ENCODE assay signal across 20 mouse cellular contexts in genomic region chr4:46560069-46560705, GRCm38 (mm10). TPM values are rescaled to one million over a fixed set of nuclear protein-coding genes. Genes with fewer than 3 reads are reported as not detected.
DNase-seq lines count a peak whose midpoint lies in the region; ATAC-seq and TF ChIP-seq lines count a peak whose summit lies in the region.
"Had no signal": no experiment of that assay in that cellular context is flagged by ENCODE, and none has a peak within 500 bp of the region (broad histone marks: within the 10 kb centered on the region; RNA-seq: fewer than 3 reads in every experiment).

No protein-coding gene starts in this region.

- H3K4me2 ChIP-seq in kidney, embryonic 16.5 days (replicated peaks; ENCODE audit: low read depth, low read length) = no peak overlapping the region
- H3K4me2 ChIP-seq in CH12.LX (ENCODE audit: insufficient read depth, low read depth, poor library complexity, severe bottlenecking) = no peak overlapping the region; the same call in 1 of the 2 replicates
- no peak overlapping the region for H3K4me2 ChIP-seq in intestine, embryonic 15.5 days (replicated peaks)
- H3K4me2 ChIP-seq: embryonic facial prominence, embryonic 12.5 days; heart, embryonic 13.5 days; limb, embryonic 12.5 days; liver, embryonic 12.5 days had no signal

- H3K79me2 ChIP-seq in CH12.LX (replicated peaks; ENCODE audit: control insufficient read depth, extremely low read depth, insufficient read depth, poor library complexity, severe bottlenecking) = peaks cover 43% of the 10 kb centered on the region

- in situ Hi-C loops in CH12.LX (cut with MboI; ENCODE audit: low pct_ligation_motif_present, low pct_unique_long_range_greater_than_20kb, low sequenced_read_pairs) = no loop called here

- H3K4me1 ChIP-seq in kidney, embryonic 16.5 days (ENCODE audit: insufficient read depth, low read length) = no peaks in the 10 kb centered on the region
- H3K4me1 ChIP-seq in CH12.LX (ENCODE audit: control insufficient read depth in 1 of 2, insufficient read depth in 2 of 2) = peaks cover 80 to 93% of the 10 kb centered on the region in 2 experiments
- peaks cover 19% of the 10 kb centered on the region; the same call in 1 of the 2 replicates for H3K4me1 ChIP-seq in intestine, embryonic 15.5 days (replicated peaks)
- H3K4me1 ChIP-seq: embryonic facial prominence, embryonic 12.5 days; heart, embryonic 13.5 days; limb, embryonic 12.5 days had no signal

- 63% methylated on average over 14 of the region's 14 CpGs for WGBS in kidney, embryonic 16.5 days
- WGBS in intestine, embryonic 15.5 days = 56% methylated on average over 14 of the region's 14 CpGs

- H3K36me3 ChIP-seq in kidney, embryonic 16.5 days (ENCODE audit: insufficient read depth, low read length) = no peaks in the 10 kb centered on the region
- H3K36me3 ChIP-seq in CH12.LX (replicated peaks in 1 of 2; ENCODE audit: control insufficient read depth in 1 of 2, insufficient read depth in 1 of 2, low read length in 1 of 2) = peaks cover 36 to 39% of the 10 kb centered on the region in 2 experiments
- no peaks in the 10 kb centered on the region for H3K36me3 ChIP-seq in intestine, embryonic 15.5 days
- H3K36me3 ChIP-seq: embryonic facial prominence, embryonic 12.5 days; heart, embryonic 13.5 days; limb, embryonic 12.5 days; liver, embryonic 12.5 days had no signal

- TF ChIP-seq POLR2A in CH12.LX (IDR thresholded peaks at IDR 0.05; ENCODE audit: low read depth, low read length) = 0 out of 2 replicates have a peak, but pooled peaks have one; percentile 5

- H3K9me3 ChIP-seq in kidney, embryonic 16.5 days (ENCODE audit: low read length) = no peaks in the 10 kb centered on the region
- peaks cover 4% of the 10 kb centered on the region for H3K9me3 ChIP-seq in CH12.LX (replicated peaks; ENCODE audit: low read length)
- H3K9me3 ChIP-seq in intestine, embryonic 15.5 days = no peaks in the 10 kb centered on the region
- H3K9me3 ChIP-seq: embryonic facial prominence, embryonic 12.5 days; heart, embryonic 13.5 days; limb, embryonic 12.5 days; liver, embryonic 12.5 days had no signal

- peak; percentile 92 for TF ChIP-seq EP300 in CH12.LX (IDR thresholded peaks at IDR 0.05; ENCODE audit: low read length)

- dilution Hi-C loops in CH12.LX (cut with MboI; ENCODE audit: extremely low pct_ligation_motif_present, extremely low pct_unique_long_range_greater_than_20kb, low sequenced_read_pairs) = no loop called here

- H3K4me3 ChIP-seq in kidney, embryonic 16.5 days (ENCODE audit: low read length) = no peak overlapping the region
- no peak overlapping the region for H3K4me3 ChIP-seq in CH12.LX (replicated peaks in 1 of 3; ENCODE audit: low read depth in 2 of 3, low read length in 2 of 3, poor library complexity in 1 of 3)
- no peak overlapping the region for H3K4me3 ChIP-seq in intestine, embryonic 15.5 days (replicated peaks)
- H3K4me3 ChIP-seq: embryonic facial prominence, embryonic 12.5 days; erythroblast, embryonic 14.5 days; heart, embryonic 13.5 days; limb, embryonic 12.5 days; liver, embryonic 12.5 days had no signal

- no peaks in the 10 kb centered on the region for H3K27me3 ChIP-seq in kidney, embryonic 16.5 days (ENCODE audit: insufficient read depth, low read length)
- H3K27me3 ChIP-seq in CH12.LX (replicated peaks) = no peaks in the 10 kb centered on the region
- no peaks in the 10 kb centered on the region for H3K27me3 ChIP-seq in intestine, embryonic 15.5 days (replicated peaks)
- H3K27me3 ChIP-seq: embryonic facial prominence, embryonic 12.5 days; limb, embryonic 12.5 days had no signal

- no peak for TF ChIP-seq CTCF in CH12.LX (conservative IDR thresholded peaks at IDR 0.05 in 1 of 2, IDR thresholded peaks at IDR 0.05 in 1 of 2; ENCODE audit: low read depth in 2 of 2, low read length in 2 of 2)

- no peak for DNase-seq in kidney, postnatal 14 days
- peak; percentile 72 for DNase-seq in CH12.LX (ENCODE audit: extremely low read depth)
- no peak for DNase-seq in cerebellum, postnatal 10 days
- DNase-seq in adrenal gland, adult (ENCODE audit: inconsistent age in 2 of 2, low spot score in 1 of 2) = no peak
- DNase-seq: adrenal gland, adult 8-10 months; kidney, adult 8-10 months; lung, adult 2 months; lung, postnatal 4 days; right cerebral cortex, postnatal 4 days; thymus, postnatal 36 days had no signal

- H3K9ac ChIP-seq in kidney, embryonic 16.5 days (replicated peaks; ENCODE audit: low read length) = no peak overlapping the region
- 0 out of 2 replicates have a peak overlapping the region, but pooled peaks have one; percentile 21 for H3K9ac ChIP-seq in CH12.LX (ENCODE audit: insufficient read depth, low read depth)
- no peak overlapping the region for H3K9ac ChIP-seq in intestine, embryonic 15.5 days
- H3K9ac ChIP-seq: embryonic facial prominence, embryonic 12.5 days; heart, embryonic 13.5 days; limb, embryonic 12.5 days; liver, embryonic 12.5 days had no signal

- H3K27ac ChIP-seq in kidney, embryonic 16.5 days (ENCODE audit: low read length) = 0 out of 2 replicates have a peak overlapping the region, but pooled peaks have one; percentile 39
- H3K27ac ChIP-seq in CH12.LX (ENCODE audit: insufficient read depth, low read depth) = peak overlapping the region; percentile 97
- peak overlapping the region; percentile 70 for H3K27ac ChIP-seq in intestine, embryonic 15.5 days
- H3K27ac ChIP-seq: embryonic facial prominence, embryonic 12.5 days; heart, embryonic 13.5 days; limb, embryonic 12.5 days; liver, embryonic 12.5 days had no signal

- ATAC-seq in kidney, embryonic 16.5 days (ENCODE audit: low FRiP score, low TSS enrichment) = 0 out of 2 replicates have a peak, but pooled peaks have one; percentile 23
- ATAC-seq in intestine, embryonic 15.5 days = no peak
- no peak for ATAC-seq in granulocyte monocyte progenitor cell, adult 5-6 weeks (replicated peaks; ENCODE audit: poor library complexity, severe bottlenecking)
- ATAC-seq: forebrain, embryonic 14.5 days; hindbrain, embryonic 16.5 days; liver, embryonic 12.5 days had no signal

- TF ChIP-seq RAD21 in CH12.LX (IDR thresholded peaks at IDR 0.05; ENCODE audit: low read depth, low read length) = no peak; the same call in 1 of the 2 replicates

TF ChIP-seq in CH12.LX, 34 proteins besides CTCF, POLR2A, EP300 and RAD21:
- no peak for TF ChIP-seq POLR2AphosphoS2 (IDR thresholded peaks at IDR 0.05; ENCODE audit: low read depth, low read length)
- peak; percentile 42; the same call in 1 of the 2 replicates for TF ChIP-seq UBTF (IDR thresholded peaks at IDR 0.05; ENCODE audit: low read depth, low read length)
- TF ChIP-seq CHD2 (IDR thresholded peaks at IDR 0.05; ENCODE audit: low read length) = peak; percentile 51
- peak; percentile 81; the same call in 1 of the 2 replicates for TF ChIP-seq CHD1 (IDR thresholded peaks at IDR 0.05; ENCODE audit: low read depth, low read length)
- TF ChIP-seq JUND (conservative IDR thresholded peaks at IDR 0.05; ENCODE audit: low read depth, low read length) = peak; percentile 92
- TF ChIP-seq ETS1 (conservative IDR thresholded peaks at IDR 0.05; ENCODE audit: low read depth, low read length) = peak; percentile 80
- TF ChIP-seq GABPA (IDR thresholded peaks at IDR 0.05; ENCODE audit: insufficient replicate concordance, low read depth, low read length) = no peak
- peak; percentile 57 for TF ChIP-seq BHLHE40 (IDR thresholded peaks at IDR 0.05; ENCODE audit: low read depth, low read length)
- peak; percentile 64; the same call in 1 of the 2 replicates for TF ChIP-seq MEF2A (IDR thresholded peaks at IDR 0.05; ENCODE audit: borderline replicate concordance, low read depth, low read length)
- peak; percentile 18; the same call in 1 of the 2 replicates for TF ChIP-seq MAX (IDR thresholded peaks at IDR 0.05; ENCODE audit: low read length)
- TF ChIP-seq NRF1 (IDR thresholded peaks at IDR 0.05; ENCODE audit: low read depth, low read length) = peak; percentile 7; the same call in 1 of the 2 replicates
- 0 out of 2 replicates have a peak, but pooled peaks have one; percentile 4 for TF ChIP-seq MYC (IDR thresholded peaks at IDR 0.05; ENCODE audit: low read depth, low read length)
- no peak for TF ChIP-seq HCFC1 (IDR thresholded peaks at IDR 0.05; ENCODE audit: low read depth, low read length)
- no peak for TF ChIP-seq NELFE (IDR thresholded peaks at IDR 0.05; ENCODE audit: low read depth, low read length)
- TF ChIP-seq MAFK (IDR thresholded peaks at IDR 0.05; ENCODE audit: insufficient replicate concordance, low read length) = peak; percentile 91
- TF ChIP-seq SIN3A (IDR thresholded peaks at IDR 0.05; ENCODE audit: low read length) = peak; percentile 63
- peak; percentile 97 for TF ChIP-seq IRF4 (IDR thresholded peaks at IDR 0.05; ENCODE audit: low read depth, low read length)
- TF ChIP-seq MAZ (IDR thresholded peaks at IDR 0.05; ENCODE audit: low read depth, low read length) = 0 out of 2 replicates have a peak, but pooled peaks have one; percentile 9
- TF ChIP-seq SMC3 (IDR thresholded peaks at IDR 0.05; ENCODE audit: low read depth, low read length) = no peak
- TF ChIP-seq ZC3H11A (IDR thresholded peaks at IDR 0.05; ENCODE audit: low read depth, low read length) = no peak
- peak; percentile 63; the same call in 1 of the 2 replicates for TF ChIP-seq JUN (IDR thresholded peaks at IDR 0.05; ENCODE audit: insufficient read depth, low read depth, low read length)
- no peak for TF ChIP-seq TBP (conservative IDR thresholded peaks at IDR 0.05; ENCODE audit: low read depth, low read length)
- peak; percentile 57 for TF ChIP-seq TCF12 (IDR thresholded peaks at IDR 0.05; ENCODE audit: low read depth, low read length)

RNA-seq across cellular contexts. Expression of gene Trim14, which starts 24.2 kb away (rescaled TPM):
- 2.1 and 2.9 TPM in 2 replicates for polyA plus RNA-seq in kidney, embryonic 16.5 days (2015; fragmentation: Nextera tagmentation; extraction: Ambion mirVana)
- total RNA-seq in CH12.LX (2012; rRNA removed) = 24.4 and 26.5 TPM in 2 replicates
- total RNA-seq in CH12.LX (2014; rRNA removed) = 11.6 and 13.8 TPM in 2 replicates
- polyA plus RNA-seq in CH12.LX (2012; ENCODE audit: insufficient read length, low read depth) = 26.0 and 35.4 TPM in 2 replicates
- polyA plus RNA-seq in intestine, embryonic 15.5 days (2015; fragmentation: Nextera tagmentation; extraction: Ambion mirVana) = 11.4 and 12.6 TPM in 2 replicates
- total RNA-seq in granulocyte monocyte progenitor cell, adult 5-6 weeks (2014; fragmentation: Nextera tagmentation) = 21.1 and 34.2 TPM in 2 replicates
- 15.6 and 16.3 TPM in 2 replicates for total RNA-seq in granulocyte monocyte progenitor cell, adult 5-6 weeks (2017)

RNA-seq across cellular contexts. Expression of gene Coro2a, which starts 41.8 kb away (rescaled TPM):
- 5.9 and 6.4 TPM in 2 replicates for polyA plus RNA-seq in kidney, embryonic 16.5 days (2015; fragmentation: Nextera tagmentation; extraction: Ambion mirVana)
- total RNA-seq in CH12.LX (2012; rRNA removed) (71.4 and 129 TPM in 2 replicates), CH12.LX (2014; rRNA removed) (23.3 and 24.6 TPM in 2 replicates)
- 152 and 223 TPM in 2 replicates for polyA plus RNA-seq in CH12.LX (2012; ENCODE audit: insufficient read length, low read depth)
- 66.0 and 68.3 TPM in 2 replicates for polyA plus RNA-seq in intestine, embryonic 15.5 days (2015; fragmentation: Nextera tagmentation; extraction: Ambion mirVana)
- 73.0 and 78.4 TPM in 2 replicates for total RNA-seq in granulocyte monocyte progenitor cell, adult 5-6 weeks (2014; fragmentation: Nextera tagmentation)
- 22.0 and 28.4 TPM in 2 replicates for total RNA-seq in granulocyte monocyte progenitor cell, adult 5-6 weeks (2017)

Comparison
In these comparisons a context has a peak if more than half of its experiments do, and no peak if none do; other contexts are left out.
1. H3K27ac ChIP-seq: peak in every context shown above with its lines; median percentile 97 in CH12.LX; 70 in intestine, embryonic 15.5 days; 39 in kidney, embryonic 16.5 days.